Mouse (Mus musculus) midbrain, embryonic 10.5 days (tissue): Measurements from ENCODE around the gene Eps8l2. TPM values are rescaled to one million over a fixed set of nuclear protein-coding genes. Genes with fewer than 3 reads are reported as not detected.
A peak's percentile ranks its signal among the peaks of the same experiment; 100 is the strongest.

Experiments used
- DNase-seq: peaks from one replicate; pipeline ENCODE4 v3.0.0-alpha.2; 2017; ENCODE audit warnings: low spot score
- H3K27ac ChIP-seq: fragments of 300-500 bp; sonication (generic); replicated peaks from 2 replicates; pipeline ENCODE4 v1.5.1; 2016; ENCODE audit warnings: mild to moderate bottlenecking
- H3K27me3 ChIP-seq: fragments of 300-500 bp; sonication (generic); 2 replicates; pipeline ENCODE4 v1.6.1; 2016; ENCODE audit warnings: low read depth, mild to moderate bottlenecking; ENCODE audit not compliant: poor library complexity, severe bottlenecking
- H3K36me3 ChIP-seq: fragments of 300-500 bp; sonication (generic); 2 replicates; pipeline ENCODE4 v1.6.1; 2016; ENCODE audit warnings: mild to moderate bottlenecking, moderate library complexity
- H3K4me1 ChIP-seq: fragments of 300-500 bp; sonication (generic); 2 replicates; pipeline ENCODE4 v1.6.1; 2016
- H3K4me3 ChIP-seq: fragments of 300-500 bp; sonication (generic); 2 replicates; pipeline ENCODE4 v1.5.1; 2016; ENCODE audit warnings: mild to moderate bottlenecking, moderate library complexity
- H3K9me3 ChIP-seq: fragments of 300-500 bp; sonication (generic); replicated peaks from 2 replicates; pipeline ENCODE4 v1.6.1; 2016; ENCODE audit warnings: mild to moderate bottlenecking
- WGBS: fragments of 180-500 bp; shearing (Covaris S2); methylation state at CpG from one replicate; pipeline ENCODE4 v1.1.7; 2016; 5-methylcytosine and 5-hydroxymethylcytosine counted together
- polyA plus RNA-seq: library from polyadenylated mRNA; unstranded; fragments of >200 nt; fragmentation: Nextera tagmentation; extraction: Ambion mirVana; gene quantifications from 2 replicates; pipeline ENCODE4 v1.2.1, GENCODE M21; 2016

Gene Eps8l2
- polyA plus RNA-seq, 1 experiment from 2014 or later = 3.8 TPM

DNA sequence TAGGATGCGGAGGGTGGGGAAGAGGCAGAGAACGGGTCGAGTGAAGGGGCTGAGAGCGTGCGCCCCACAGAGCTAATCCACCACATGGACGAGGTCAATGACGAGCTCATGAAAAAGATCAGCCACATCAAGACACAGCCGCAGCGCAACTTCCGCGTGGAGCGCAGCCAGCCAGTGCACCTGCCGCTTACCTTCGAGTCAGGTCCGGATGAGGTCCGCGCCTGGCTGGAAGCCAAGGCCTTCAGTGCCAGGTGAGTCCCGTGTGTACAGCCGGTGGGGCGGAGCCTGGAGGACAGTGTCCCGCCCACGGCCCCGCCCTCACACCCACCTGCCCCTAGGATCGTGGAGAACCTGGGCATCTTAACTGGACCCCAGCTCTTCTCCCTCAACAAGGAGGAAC lies 22.8 kb downstream of the Eps8l2 start:
- 19% methylated on average over 24 of the region's 24 CpGs for WGBS
- no peak for DNase-seq
- no peak overlapping the region for H3K4me3 ChIP-seq
- peaks cover 7% of the 10 kb centered on the region for H3K4me1 ChIP-seq
- no peaks in the 10 kb centered on the region for H3K9me3 ChIP-seq
- H3K36me3 ChIP-seq = no peaks in the 10 kb centered on the region
- peaks cover 37% of the 10 kb centered on the region for H3K27me3 ChIP-seq
- no peak overlapping the region for H3K27ac ChIP-seq

DNA sequence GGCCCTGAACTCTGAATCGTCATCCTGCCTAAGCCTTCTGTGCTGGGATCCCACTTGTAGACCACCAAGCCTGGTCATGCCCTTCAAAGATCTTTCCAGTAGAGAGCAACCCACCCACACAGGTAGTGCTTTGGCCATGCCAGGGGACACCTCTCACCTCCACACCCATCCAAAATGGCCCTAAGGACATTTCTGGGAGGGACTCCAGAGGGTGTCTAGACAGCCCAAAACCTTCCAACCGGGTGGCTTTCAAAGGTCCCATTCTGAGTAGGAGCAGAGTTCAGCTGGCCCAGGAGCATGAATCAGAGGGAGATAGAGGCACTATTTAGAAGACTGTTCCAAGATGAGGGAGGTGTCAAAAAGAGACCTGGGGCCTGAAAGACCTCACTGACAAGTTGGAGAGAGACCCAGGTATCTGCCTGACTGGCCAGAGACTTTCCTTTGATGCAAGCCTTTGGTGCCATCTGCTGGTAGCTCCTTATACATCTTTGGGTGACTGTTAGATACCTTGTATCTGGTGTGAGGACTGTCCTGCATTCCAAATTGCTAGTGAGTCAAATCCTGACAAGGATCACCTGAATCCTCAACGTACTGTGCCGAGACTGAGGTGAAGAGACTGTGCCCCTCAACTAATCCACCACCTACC lies 24.5 kb downstream of the Eps8l2 start:
- Histone ChIP-seq H3K4me3 (no peak overlapping the region; the same call in 1 of the 2 replicates), H3K9me3 (no peaks in the 10 kb centered on the region), H3K27ac (no peak overlapping the region), H3K36me3 (no peaks in the 10 kb centered on the region), H3K27me3 (peaks cover 37% of the 10 kb centered on the region), H3K4me1 (peaks cover 7% of the 10 kb centered on the region)
- 58% methylated on average over 4 of the region's 4 CpGs for WGBS
- DNase-seq = peak; percentile 55

DNA sequence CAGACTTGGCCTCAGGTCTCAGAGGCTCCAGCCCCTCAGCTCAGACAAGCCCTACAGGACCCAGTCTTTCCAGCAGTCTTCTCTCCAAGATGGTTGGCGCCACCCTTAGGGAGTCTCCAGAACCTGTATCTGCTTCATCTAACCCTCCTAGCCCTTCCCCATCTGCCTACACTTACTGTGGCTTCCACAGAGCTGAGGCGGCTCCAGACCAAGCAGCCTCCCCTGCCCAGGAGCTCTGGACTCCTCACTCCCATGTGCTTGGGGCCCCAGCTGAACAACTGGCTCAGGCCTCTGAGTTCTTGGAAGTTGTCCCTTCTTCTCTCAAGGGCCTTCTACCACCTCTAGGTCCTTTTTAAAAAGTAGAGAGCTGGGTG lies 25.1 kb downstream of the Eps8l2 start:
- peaks cover 7% of the 10 kb centered on the region for H3K4me1 ChIP-seq
- H3K9me3 ChIP-seq = no peaks in the 10 kb centered on the region
- whole genome bisulfite sequencing = 56% methylated on average over 2 of the region's 2 CpGs
- DNase-seq = no peak
- peaks cover 37% of the 10 kb centered on the region for H3K27me3 ChIP-seq
- H3K27ac ChIP-seq = no peak overlapping the region
- no peak overlapping the region for H3K4me3 ChIP-seq
- no peaks in the 10 kb centered on the region for H3K36me3 ChIP-seq

DNA sequence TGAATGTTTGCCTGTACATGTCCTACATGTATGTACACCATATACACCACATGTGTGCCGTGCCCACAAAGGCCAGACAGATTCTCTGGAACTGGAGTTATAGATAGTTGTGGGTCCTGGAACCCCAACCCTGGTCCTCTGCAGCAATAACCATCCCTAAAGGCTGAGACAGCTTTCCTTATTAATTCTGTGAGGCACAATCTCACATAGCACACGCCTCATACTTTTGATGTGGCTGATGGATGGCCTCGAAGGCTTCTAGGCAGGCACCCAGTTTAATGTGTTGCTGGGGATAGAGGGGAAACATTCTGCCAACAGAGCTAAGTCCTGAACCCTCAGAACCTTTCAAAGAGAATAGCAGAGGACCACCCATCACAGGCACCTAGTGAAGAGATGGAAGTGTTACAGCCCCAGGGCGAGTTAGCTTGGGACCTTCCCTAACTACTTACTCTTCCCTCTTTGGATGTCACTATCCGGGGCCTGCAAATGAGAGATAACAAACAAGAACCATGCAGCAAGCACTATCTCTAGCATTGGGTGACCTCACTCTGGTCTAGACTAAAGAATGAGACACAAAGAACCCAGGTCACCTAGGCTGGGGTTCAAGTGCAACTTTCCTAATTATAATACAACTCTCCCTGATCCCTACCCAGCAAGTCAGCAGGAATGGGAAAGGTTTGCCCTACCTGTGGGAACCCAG lies 25.8 kb downstream of the Eps8l2 start:
- no peaks in the 10 kb centered on the region for H3K9me3 ChIP-seq
- H3K36me3 ChIP-seq = no peaks in the 10 kb centered on the region
- WGBS = 85% methylated on average over 5 of the region's 5 CpGs
- H3K4me1 ChIP-seq = peaks cover 7% of the 10 kb centered on the region
- no peak overlapping the region for H3K27ac ChIP-seq
- H3K4me3 ChIP-seq = no peak overlapping the region
- no peak for DNase-seq
- H3K27me3 ChIP-seq = peaks cover 37% of the 10 kb centered on the region

DNA sequence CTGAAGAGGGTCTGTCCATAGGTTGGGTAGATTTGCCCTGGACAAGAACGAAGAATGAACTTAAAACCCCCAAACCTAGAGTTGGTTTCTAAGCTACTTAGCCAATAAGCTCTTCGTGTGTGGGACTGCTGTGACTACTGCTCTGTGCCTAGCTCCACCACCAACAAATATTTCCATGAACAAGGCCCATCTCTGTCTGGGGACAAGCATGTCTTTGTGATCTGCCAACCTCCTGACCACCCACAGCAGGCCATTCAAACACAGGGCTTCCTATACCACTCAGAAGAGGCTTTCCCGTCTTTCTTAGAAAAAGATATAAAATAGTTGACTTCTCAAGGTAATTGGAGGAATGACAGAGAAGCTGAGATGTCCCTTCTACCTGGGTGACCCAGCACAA lies 26.4 kb downstream of the Eps8l2 start:
- Histone ChIP-seq H3K27me3 (peaks cover 31% of the 10 kb centered on the region), H3K4me1 (peaks cover 7% of the 10 kb centered on the region), H3K27ac (no peak overlapping the region), H3K4me3 (no peak overlapping the region), H3K9me3 (no peaks in the 10 kb centered on the region), H3K36me3 (no peaks in the 10 kb centered on the region)
- DNase-seq = no peak
- 81% methylated on average over 3 of the region's 3 CpGs for WGBS

DNA sequence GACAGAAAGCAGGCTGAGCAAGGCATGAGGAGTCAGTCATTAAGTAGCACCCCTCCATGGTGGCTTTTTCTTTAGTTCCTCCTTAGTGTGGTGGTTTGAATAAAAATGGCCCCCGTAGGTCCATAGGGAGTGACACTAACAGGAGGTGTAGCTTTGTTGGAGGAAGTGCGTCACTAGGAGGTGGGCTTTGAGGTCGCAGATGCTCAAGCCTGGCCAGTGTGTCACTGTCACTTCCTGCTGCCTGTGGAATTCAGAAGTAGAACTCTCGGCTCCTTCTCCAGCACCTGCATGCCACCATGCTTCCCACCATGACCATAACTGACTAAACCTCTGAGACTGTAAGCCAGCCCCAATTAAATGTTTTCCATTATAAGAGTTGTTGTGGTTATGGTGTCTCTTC lies 28.7 kb downstream of the Eps8l2 start:
- H3K36me3 ChIP-seq = no peaks in the 10 kb centered on the region
- 89% methylated on average over 4 of the region's 4 CpGs for WGBS
- no peak for DNase-seq
- H3K27me3 ChIP-seq = peaks cover 9% of the 10 kb centered on the region
- H3K4me3 ChIP-seq = no peak overlapping the region
- no peak overlapping the region for H3K27ac ChIP-seq
- no peaks in the 10 kb centered on the region for H3K4me1 ChIP-seq
- H3K9me3 ChIP-seq = no peaks in the 10 kb centered on the region

DNA sequence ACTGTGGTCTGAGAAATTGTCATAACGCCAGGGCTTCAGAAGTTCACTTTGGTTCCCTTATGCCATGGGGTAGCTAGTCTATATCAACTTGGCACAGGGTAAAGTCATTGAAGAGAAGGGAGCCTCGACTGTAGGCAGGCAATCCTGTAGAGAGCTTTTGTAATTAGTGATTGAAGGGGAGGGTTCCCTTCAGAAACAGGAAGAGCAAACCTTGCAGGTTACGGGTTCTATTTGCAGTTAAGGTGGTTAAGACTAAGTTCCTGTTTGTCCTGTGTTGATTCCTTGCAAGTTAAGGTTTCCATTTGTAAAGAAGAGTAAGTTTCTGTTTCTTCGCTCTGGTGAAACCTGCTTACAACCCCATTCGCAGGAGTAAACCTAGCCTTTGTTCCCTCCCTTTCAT lies 31.2 kb downstream of the Eps8l2 start:
- no peak for DNase-seq
- Histone ChIP-seq H3K4me3 (no peak overlapping the region), H3K27me3 (no peaks in the 10 kb centered on the region), H3K4me1 (peaks cover 8% of the 10 kb centered on the region), H3K27ac (no peak overlapping the region), H3K9me3 (no peaks in the 10 kb centered on the region), H3K36me3 (no peaks in the 10 kb centered on the region)
- WGBS = 72% methylated on average over 5 of the region's 5 CpGs

DNA sequence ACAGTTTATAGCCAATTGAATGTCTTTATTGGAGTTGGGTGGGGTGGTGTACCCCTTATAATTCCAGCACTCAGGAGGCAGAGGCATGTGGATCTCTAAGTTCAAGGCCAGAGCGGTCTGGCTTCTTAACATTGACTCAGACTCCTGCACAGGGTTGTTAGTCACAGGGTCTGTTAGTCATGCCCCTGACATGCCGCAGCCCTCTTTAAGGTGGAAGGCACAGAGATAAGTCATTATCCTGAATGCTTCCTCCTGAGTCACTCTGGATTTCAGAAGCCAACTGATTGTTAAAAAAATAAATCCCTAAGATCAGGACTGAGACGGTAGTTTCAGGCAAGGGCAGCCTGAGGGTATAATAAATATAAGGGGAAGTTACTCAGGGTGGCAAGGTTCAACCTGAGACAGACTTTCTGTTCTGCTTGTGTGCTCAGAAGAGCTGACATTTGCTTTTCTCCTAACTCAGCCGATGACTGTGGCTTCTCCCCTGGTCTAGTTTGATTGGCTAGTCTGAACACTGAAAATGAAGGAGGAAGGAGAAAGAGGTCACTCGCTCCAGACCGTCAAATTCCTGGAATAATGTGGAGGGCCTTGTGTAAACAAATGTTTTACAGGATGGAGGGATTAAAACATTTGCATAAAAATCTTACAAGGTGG lies 33.4 kb downstream of the Eps8l2 start:
- WGBS = 78% methylated on average over 6 of the region's 6 CpGs

DNA sequence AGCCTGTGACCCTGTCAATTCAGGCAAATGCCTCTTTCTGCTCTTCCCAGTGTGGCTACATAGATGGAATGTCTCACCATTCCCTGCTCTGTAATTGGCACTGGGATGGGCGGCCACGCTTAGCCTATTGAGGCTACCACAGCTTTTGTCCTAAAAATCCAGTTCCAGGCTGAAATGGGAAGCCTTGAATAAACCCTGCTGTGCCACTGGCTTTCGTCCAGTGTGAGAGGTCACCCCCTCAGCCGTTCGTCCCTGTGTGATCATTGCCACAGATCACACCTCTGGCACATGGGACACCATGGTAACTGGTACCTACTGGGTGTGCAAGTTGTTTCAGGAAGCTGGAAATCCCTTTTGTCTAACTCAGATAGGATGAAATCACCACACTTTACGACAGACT lies 34.9 kb downstream of the Eps8l2 start:
- no peaks in the 10 kb centered on the region for H3K27me3 ChIP-seq
- H3K9me3 ChIP-seq = no peaks in the 10 kb centered on the region
- no peaks in the 10 kb centered on the region for H3K36me3 ChIP-seq
- no peak overlapping the region for H3K27ac ChIP-seq
- no peak for DNase-seq
- 52% methylated on average over 6 of the region's 6 CpGs for WGBS
- H3K4me1 ChIP-seq = peaks cover 8% of the 10 kb centered on the region
- no peak overlapping the region for H3K4me3 ChIP-seq

More for the DNA sequence above, 33.4 kb downstream of the Eps8l2 start:
- no peaks in the 10 kb centered on the region for H3K27me3 ChIP-seq
- DNase-seq = no peak
- H3K4me3 ChIP-seq = no peak overlapping the region
- H3K27ac ChIP-seq = no peak overlapping the region
- peaks cover 8% of the 10 kb centered on the region for H3K4me1 ChIP-seq
- no peaks in the 10 kb centered on the region for H3K9me3 ChIP-seq
- H3K36me3 ChIP-seq = no peaks in the 10 kb centered on the region

DNA sequence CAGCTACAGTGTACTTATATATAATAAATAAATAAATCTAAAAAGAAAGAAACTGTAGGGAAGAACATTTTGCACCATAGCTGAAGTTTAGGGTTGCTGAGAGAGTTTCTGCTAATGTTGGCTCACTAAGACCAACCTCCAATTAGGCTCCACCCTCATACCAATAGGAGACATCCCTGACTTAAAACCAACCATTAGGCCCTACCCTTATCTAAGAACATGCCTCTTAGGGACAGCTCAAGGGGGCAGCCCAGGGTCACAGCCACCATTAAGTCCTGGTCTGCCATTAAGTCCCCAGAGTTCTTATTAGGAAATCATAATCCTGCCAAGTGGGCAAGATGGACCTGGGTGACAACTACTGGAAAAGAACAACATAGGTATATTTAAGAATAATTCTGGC lies 35.7 kb downstream of the Eps8l2 start:
- H3K4me3 ChIP-seq = no peak overlapping the region
- no peaks in the 10 kb centered on the region for H3K36me3 ChIP-seq
- no peak overlapping the region for H3K27ac ChIP-seq
- no peaks in the 10 kb centered on the region for H3K9me3 ChIP-seq
- no peak for DNase-seq
- peaks cover 8% of the 10 kb centered on the region for H3K4me1 ChIP-seq
- no peaks in the 10 kb centered on the region for H3K27me3 ChIP-seq

DNA sequence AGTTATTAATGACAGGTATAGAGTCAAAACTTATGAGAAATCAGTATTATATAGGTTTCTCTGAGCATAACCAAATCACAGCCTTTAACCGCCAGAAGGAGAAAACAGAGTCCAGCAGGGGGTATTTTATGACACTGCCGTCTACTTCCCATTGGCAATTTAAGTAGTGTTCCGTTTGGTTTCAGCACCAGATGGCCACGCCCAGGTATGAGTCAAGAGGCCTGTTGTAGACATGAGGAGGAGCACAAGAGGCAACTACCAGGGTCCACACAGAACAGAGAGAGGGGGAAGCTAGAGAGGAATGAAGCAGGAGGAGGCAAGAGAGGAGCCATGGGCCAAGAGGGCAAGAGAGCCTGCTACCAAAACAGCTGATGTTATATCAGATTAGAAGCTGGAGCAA lies 40.9 kb downstream of the Eps8l2 start:
- no peak for DNase-seq
- Histone ChIP-seq H3K4me3 (no peak overlapping the region), H3K4me1 (no peaks in the 10 kb centered on the region), H3K27ac (no peak overlapping the region), H3K9me3 (no peaks in the 10 kb centered on the region), H3K27me3 (no peaks in the 10 kb centered on the region), H3K36me3 (no peaks in the 10 kb centered on the region)
- 76% methylated on average over 4 of the region's 4 CpGs for WGBS

DNA sequence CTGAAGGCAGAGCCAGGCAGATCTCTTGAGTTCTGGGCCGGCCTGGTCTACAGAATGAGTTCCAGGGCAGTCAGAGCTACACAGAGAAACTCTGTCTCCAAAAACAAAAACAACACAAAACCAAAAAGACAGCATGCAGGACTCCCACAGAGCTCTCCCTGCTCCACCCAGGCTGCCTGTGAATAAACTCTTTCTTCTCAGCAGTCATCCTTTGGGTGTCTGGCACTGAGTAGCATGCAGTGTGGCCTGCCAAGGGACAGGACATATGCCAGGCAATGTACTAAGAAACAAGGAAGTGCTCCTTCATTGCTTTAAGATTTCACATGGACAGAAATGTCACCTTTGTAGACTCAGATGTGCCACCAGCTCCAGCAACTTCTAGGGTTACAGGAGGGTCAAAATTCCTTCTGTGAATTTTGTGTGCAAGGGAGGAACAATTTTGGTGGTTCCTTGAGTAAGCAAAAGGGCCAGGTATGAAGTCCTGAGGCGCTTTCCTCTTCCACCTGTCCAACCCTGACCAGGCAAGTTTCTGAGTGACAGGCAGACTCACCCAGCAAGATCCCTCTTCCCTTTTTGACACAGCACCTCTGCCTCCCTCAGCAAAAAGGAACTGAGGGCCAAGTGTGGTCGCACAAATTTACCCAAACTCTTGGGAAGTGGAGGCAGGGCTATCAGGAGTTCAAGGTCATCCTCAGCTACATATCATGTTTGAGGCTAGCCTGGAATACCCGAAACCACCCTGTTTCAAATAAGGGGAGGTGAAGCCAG lies 42.6 kb downstream of the Eps8l2 start:
- WGBS = 82% methylated on average over 4 of the region's 4 CpGs
- no peaks in the 10 kb centered on the region for H3K4me1 ChIP-seq
- no peaks in the 10 kb centered on the region for H3K9me3 ChIP-seq
- no peaks in the 10 kb centered on the region for H3K36me3 ChIP-seq
- H3K27me3 ChIP-seq = no peaks in the 10 kb centered on the region
- no peak overlapping the region for H3K27ac ChIP-seq
- H3K4me3 ChIP-seq = no peak overlapping the region
- DNase-seq = no peak
